Mouse (Mus musculus): ENCODE measurements around the gene Pacsin1. TPM values are rescaled to one million over a fixed set of nuclear protein-coding genes. Genes with fewer than 3 reads are reported as not detected.
"Not testable (repeated sequence)": the region's sequence is repeated elsewhere in the genome, so short reads cannot be mapped to it uniquely, and the experiment has no call there.

Pacsin1 gene
- polyA plus RNA-seq, 1 experiment from 2014 or later: 6.1 TPM

DNA sequence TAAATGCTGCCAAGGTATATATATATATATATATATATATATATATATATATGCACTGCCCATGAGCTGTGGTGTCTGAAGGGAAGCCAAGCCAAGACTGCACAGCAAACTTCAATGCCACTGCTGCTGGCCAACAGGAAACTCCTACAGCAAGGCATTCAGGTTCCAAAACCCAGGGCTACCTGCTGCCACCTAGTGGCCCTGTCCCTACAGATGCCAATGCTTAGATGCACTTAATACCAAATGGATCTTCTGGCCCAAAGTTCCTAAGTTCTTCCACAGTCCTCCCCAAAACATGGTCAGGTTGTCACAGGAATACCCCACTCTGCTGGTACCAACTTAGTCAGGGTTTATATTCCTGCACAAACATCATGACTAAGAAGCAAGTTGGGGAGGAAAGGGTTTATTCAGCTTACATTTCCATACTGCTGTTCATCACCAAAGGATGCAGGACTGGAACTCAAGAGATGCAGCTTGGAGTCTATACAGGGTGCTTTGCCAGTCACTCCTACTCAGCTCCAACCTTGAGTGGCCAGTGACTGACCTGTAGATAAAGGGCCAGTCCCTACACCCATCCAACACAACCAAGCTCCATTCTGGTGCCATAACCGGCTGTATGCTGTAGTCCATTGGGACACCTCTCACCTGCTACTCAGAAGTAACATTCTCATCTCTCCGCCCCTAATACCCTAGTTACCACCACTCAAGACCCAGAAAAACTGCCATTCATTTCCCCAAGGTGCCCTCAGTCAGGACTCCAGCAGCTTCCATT lies 25.9 kb upstream of the Pacsin1 start:
- DNase-seq (ENCODE audit: low spot score) (peak; percentile 92), ATAC-seq (ENCODE audit: low read depth) (no peak; the same call in 1 of the 2 replicates)
- Histone ChIP-seq H3K4me1 (ENCODE audit: control insufficient read depth, insufficient read depth, low read length) (peaks cover 11% of the 10 kb centered on the region), H3K9me3 (ENCODE audit: control insufficient read depth, low read length) (no peaks in the 10 kb centered on the region), H3K27me3 (replicated peaks; ENCODE audit: control insufficient read depth, insufficient read depth, low read length) (no peaks in the 10 kb centered on the region), H3K36me3 (ENCODE audit: control insufficient read depth, insufficient read depth, low read length) (peaks cover 48% of the 10 kb centered on the region), H3K27ac (replicated peaks; ENCODE audit: low read depth, low read length) (no peak overlapping the region), H3K4me3 (ENCODE audit: low read depth, low read length) (no peak overlapping the region), H3K4me2 (ENCODE audit: low read depth, low read length) (no peak overlapping the region), H3K9ac (ENCODE audit: low read depth, low read length) (no peak overlapping the region)
- WGBS: 63% methylated on average over 2 of the region's 2 CpGs

DNA sequence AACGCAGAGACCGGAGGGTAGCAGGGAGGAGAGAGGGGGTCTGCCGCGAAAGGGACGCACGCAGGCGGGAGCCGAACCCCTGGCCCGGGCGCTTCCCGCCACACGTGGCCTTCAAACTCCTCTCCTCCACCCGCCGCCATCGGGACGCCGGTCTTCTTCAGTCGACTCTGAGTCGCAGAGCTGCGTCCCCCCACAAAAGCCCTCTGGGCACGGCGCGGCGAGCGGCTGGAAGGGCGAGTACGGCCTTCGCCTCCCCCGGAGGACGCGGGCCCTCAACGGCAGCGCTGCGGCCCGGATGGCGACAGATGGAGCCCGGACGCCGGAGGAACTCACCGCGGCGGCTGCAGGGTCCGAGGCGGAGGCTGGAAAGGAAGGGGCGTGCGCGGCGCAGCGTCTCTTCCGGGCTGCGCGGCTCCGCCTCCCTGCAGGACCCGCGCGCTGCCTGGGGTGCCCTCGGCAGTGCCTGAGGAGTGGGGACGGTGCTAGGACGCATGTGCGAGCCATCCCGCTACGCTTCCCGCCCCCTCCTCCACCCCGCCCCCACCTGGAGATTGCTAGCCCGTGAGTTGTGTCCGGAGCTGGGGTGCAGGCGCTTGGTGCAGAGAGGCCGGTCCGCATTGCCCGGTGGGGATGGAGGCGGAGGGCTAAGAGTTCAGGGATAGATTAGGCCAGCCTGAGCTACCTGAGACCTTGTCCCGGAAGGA lies 20.3 kb upstream of the Pacsin1 start, which contains the start of gene RPS10-NUDT3:
RPS10-NUDT3 (minus strand) TSS at position 352 of the 704 bp plus-strand sequence.
- H3K9ac ChIP-seq (ENCODE audit: low read depth, low read length): peak within 1 kb of the TSS; percentile 84
- H3K4me3 ChIP-seq (ENCODE audit: low read depth, low read length): peak within 1 kb of the TSS; percentile 94
- peaks cover 41% of the 10 kb centered on the region for H3K36me3 ChIP-seq (ENCODE audit: control insufficient read depth, insufficient read depth, low read length)
- H3K4me1 ChIP-seq (ENCODE audit: control insufficient read depth, insufficient read depth, low read length): peaks cover 20% of the 10 kb centered on the region
- H3K27me3 ChIP-seq (replicated peaks; ENCODE audit: control insufficient read depth, insufficient read depth, low read length): no peaks in the 10 kb centered on the region
- peak; percentile 96 for DNase-seq (ENCODE audit: low spot score)
- peak within 1 kb of the TSS; percentile 88 for H3K4me2 ChIP-seq (ENCODE audit: low read depth, low read length)
- H3K27ac ChIP-seq (replicated peaks; ENCODE audit: low read depth, low read length): peak within 1 kb of the TSS; percentile 90
- H3K9me3 ChIP-seq (ENCODE audit: control insufficient read depth, low read length): no peaks in the 10 kb centered on the region
- 1% methylated on average over 34 of the region's 72 CpGs for WGBS
- ATAC-seq (ENCODE audit: low read depth): peak; percentile 99

DNA sequence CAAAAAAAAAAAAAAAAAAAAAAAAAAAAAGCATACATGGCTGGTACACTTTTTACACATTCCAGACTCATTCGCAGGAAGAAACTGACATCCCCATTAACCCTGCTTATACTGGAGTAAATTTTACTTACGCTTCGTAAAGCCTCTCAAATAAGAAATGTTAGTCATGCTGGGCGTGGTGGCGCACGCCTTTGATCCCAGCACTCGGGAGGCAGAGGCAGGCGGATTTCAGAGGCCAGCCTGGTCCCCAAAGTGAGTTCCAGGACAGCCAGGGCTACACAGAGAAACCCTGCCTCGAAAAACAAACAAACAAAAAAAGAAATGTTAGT lies 19.8 kb upstream of the Pacsin1 start:
- peak overlapping the region; percentile 90 for H3K27ac ChIP-seq (replicated peaks; ENCODE audit: low read depth, low read length)
- peak overlapping the region; percentile 94 for H3K4me3 ChIP-seq (ENCODE audit: low read depth, low read length)
- not testable (repeated sequence) for H3K27me3 ChIP-seq (replicated peaks; ENCODE audit: control insufficient read depth, insufficient read depth, low read length); H3K9me3 ChIP-seq (ENCODE audit: control insufficient read depth, low read length); ATAC-seq (ENCODE audit: low read depth); DNase-seq (ENCODE audit: low spot score)
- H3K4me1 ChIP-seq (ENCODE audit: control insufficient read depth, insufficient read depth, low read length): peaks cover 20% of the 10 kb centered on the region
- H3K9ac ChIP-seq (ENCODE audit: low read depth, low read length): peak overlapping the region; percentile 84
- H3K36me3 ChIP-seq (ENCODE audit: control insufficient read depth, insufficient read depth, low read length): peaks cover 35% of the 10 kb centered on the region
- WGBS: 37% methylated on average over 9 of the region's 9 CpGs
- peak overlapping the region; percentile 88 for H3K4me2 ChIP-seq (ENCODE audit: low read depth, low read length)

DNA sequence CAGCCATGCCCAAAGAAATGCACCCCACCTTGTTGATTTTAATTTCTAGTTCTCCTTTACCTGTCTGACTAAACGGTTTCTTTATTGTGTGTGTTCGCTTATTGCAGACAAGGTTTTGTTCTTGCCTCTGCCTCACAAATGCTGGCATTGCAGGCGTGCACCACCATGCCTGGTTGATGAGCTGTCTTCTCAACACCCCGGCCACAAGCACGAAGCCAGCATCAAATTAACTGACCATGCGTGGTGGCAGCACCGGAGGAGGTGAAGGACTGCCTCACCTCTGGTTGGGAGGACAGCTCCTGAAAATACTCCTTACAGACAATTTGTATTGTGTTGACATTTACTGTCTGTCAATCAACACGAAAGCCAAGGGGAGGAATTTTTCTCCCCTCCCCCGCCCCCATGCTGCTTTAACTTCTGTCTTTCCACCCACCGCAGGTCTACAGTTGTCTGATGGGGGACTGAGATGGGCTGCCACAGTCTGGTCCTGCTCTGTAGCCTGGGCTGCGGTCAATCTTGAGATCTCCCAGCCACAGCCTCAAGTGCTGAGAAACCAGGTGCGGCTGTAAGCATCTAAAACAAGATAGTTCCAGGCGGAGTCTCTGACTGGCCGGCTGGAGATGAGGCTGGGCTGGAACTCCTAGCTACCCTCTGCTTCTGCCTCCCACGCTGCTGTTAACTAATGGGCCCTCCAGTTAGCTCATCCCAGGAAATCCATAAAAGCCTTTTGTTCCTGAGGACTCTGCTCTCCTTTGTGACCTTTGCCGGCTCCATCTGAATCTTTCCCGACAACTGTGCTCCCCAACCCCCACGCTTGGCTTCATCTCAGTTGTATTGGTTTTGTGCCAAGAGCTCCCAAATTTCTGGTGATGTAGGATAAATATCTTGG lies 18.9 kb upstream of the Pacsin1 start, which contains the start of gene Rps10:
Rps10 (minus strand) TSS at position 538 of the 889 bp plus-strand sequence.
- Histone ChIP-seq H3K4me2 (ENCODE audit: low read depth, low read length) (peak within 1 kb of the TSS; percentile 88), H3K4me1 (ENCODE audit: control insufficient read depth, insufficient read depth, low read length) (peaks cover 20% of the 10 kb centered on the region), H3K9ac (ENCODE audit: low read depth, low read length) (peak within 1 kb of the TSS; percentile 84), H3K4me3 (ENCODE audit: low read depth, low read length) (peak within 1 kb of the TSS; percentile 94), H3K27me3 (replicated peaks; ENCODE audit: control insufficient read depth, insufficient read depth, low read length) (no peaks in the 10 kb centered on the region), H3K36me3 (ENCODE audit: control insufficient read depth, insufficient read depth, low read length) (peaks cover 27% of the 10 kb centered on the region), H3K27ac (replicated peaks; ENCODE audit: low read depth, low read length) (peak within 1 kb of the TSS; percentile 90), H3K9me3 (ENCODE audit: control insufficient read depth, low read length) (no peaks in the 10 kb centered on the region)
- DNase-seq (ENCODE audit: low spot score) (peak; percentile 45), ATAC-seq (ENCODE audit: low read depth) (no peak)
- WGBS: 44% methylated on average over 18 of the region's 18 CpGs

DNA sequence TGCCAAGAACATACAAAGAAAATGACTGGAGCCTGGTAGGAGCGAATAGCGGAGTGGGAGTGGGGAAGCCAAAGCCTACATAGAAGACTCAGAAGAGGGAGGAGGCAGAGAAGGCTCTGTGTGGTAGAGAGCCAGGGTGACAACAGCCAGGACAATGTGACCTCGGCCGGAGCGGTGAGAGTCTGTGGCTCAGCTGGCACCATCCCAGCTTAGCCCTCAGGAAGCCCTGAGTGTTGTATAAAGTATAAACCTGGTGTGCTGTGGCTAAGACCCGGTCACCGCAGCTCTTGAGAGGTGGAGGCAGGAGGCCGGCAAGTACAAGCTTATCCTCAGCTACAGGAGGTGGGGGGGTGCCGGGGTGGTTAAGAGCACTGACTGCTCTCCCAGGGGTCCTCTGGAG lies 18.0 kb upstream of the Pacsin1 start:
- no peak overlapping the region for H3K4me2 ChIP-seq (ENCODE audit: low read depth, low read length)
- WGBS: 62% methylated on average over 9 of the region's 9 CpGs
- H3K36me3 ChIP-seq (ENCODE audit: control insufficient read depth, insufficient read depth, low read length): peaks cover 17% of the 10 kb centered on the region
- no peak overlapping the region for H3K4me3 ChIP-seq (ENCODE audit: low read depth, low read length)
- DNase-seq (ENCODE audit: low spot score) (no peak), ATAC-seq (ENCODE audit: low read depth) (no peak)
- peaks cover 20% of the 10 kb centered on the region for H3K4me1 ChIP-seq (ENCODE audit: control insufficient read depth, insufficient read depth, low read length)
- no peaks in the 10 kb centered on the region for H3K27me3 ChIP-seq (replicated peaks; ENCODE audit: control insufficient read depth, insufficient read depth, low read length)
- H3K9me3 ChIP-seq (ENCODE audit: control insufficient read depth, low read length): no peaks in the 10 kb centered on the region
- H3K9ac ChIP-seq (ENCODE audit: low read depth, low read length): no peak overlapping the region
- no peak overlapping the region for H3K27ac ChIP-seq (replicated peaks; ENCODE audit: low read depth, low read length)

DNA sequence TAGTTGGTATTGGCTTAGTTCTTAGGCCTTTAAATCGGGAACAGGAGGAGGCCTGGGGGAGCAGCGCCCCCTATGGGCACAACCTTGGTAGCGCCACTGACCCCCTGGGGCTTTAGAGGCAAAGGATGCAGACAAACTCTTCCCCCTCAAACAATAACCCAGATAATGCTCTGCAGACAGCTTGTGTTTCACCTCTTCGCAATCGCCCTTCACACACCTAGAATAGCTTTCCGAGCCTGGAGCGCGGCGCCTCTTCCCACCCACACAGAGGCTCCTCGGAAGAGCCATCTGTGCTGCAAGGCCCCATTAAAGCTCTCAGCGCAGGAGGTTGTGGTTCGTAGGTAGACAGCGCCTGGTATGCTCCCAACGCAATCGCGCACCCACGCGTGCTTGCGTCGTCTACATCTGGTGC lies 16.4 kb upstream of the Pacsin1 start:
- Histone ChIP-seq H3K4me3 (ENCODE audit: low read depth, low read length) (no peak overlapping the region), H3K9me3 (ENCODE audit: control insufficient read depth, low read length) (no peaks in the 10 kb centered on the region), H3K4me1 (ENCODE audit: control insufficient read depth, insufficient read depth, low read length) (peaks cover 11% of the 10 kb centered on the region; the same call in 1 of the 2 replicates), H3K9ac (ENCODE audit: low read depth, low read length) (no peak overlapping the region), H3K36me3 (ENCODE audit: control insufficient read depth, insufficient read depth, low read length) (peaks cover 1% of the 10 kb centered on the region), H3K27ac (replicated peaks; ENCODE audit: low read depth, low read length) (no peak overlapping the region), H3K4me2 (ENCODE audit: low read depth, low read length) (no peak overlapping the region), H3K27me3 (replicated peaks; ENCODE audit: control insufficient read depth, insufficient read depth, low read length) (no peaks in the 10 kb centered on the region)
- WGBS: 83% methylated on average over 20 of the region's 20 CpGs
- DNase-seq (ENCODE audit: low spot score): no peak
- ATAC-seq (ENCODE audit: low read depth): no peak

DNA sequence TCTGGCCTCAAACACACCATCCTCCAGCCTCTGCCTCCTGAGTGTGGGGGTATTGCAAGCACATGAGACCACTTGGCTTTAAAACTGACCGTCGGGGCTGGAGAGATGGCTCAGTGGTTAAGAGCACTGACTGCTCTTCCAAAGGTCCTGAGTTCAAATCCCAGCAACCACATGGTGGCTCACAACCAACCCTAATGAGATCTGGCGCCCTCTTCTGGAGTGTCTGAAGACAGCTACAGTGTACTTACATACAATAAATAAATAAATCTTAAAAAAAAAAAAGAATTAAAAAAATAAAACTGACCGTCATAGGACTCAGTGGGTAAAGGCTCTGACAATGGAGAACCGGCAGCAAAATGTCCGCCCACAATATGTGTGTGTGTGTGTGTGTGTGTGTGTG lies 15.5 kb upstream of the Pacsin1 start:
- not testable (repeated sequence) for H3K27ac ChIP-seq (replicated peaks; ENCODE audit: low read depth, low read length); H3K27me3 ChIP-seq (replicated peaks; ENCODE audit: control insufficient read depth, insufficient read depth, low read length); H3K4me2 ChIP-seq (ENCODE audit: low read depth, low read length); ATAC-seq (ENCODE audit: low read depth); H3K9ac ChIP-seq (ENCODE audit: low read depth, low read length); H3K9me3 ChIP-seq (ENCODE audit: control insufficient read depth, low read length); H3K36me3 ChIP-seq (ENCODE audit: control insufficient read depth, insufficient read depth, low read length); H3K4me3 ChIP-seq (ENCODE audit: low read depth, low read length); DNase-seq (ENCODE audit: low spot score)
- peaks cover 11% of the 10 kb centered on the region; the same call in 1 of the 2 replicates for H3K4me1 ChIP-seq (ENCODE audit: control insufficient read depth, insufficient read depth, low read length)
- WGBS: 86% methylated on average over 6 of the region's 6 CpGs

DNA sequence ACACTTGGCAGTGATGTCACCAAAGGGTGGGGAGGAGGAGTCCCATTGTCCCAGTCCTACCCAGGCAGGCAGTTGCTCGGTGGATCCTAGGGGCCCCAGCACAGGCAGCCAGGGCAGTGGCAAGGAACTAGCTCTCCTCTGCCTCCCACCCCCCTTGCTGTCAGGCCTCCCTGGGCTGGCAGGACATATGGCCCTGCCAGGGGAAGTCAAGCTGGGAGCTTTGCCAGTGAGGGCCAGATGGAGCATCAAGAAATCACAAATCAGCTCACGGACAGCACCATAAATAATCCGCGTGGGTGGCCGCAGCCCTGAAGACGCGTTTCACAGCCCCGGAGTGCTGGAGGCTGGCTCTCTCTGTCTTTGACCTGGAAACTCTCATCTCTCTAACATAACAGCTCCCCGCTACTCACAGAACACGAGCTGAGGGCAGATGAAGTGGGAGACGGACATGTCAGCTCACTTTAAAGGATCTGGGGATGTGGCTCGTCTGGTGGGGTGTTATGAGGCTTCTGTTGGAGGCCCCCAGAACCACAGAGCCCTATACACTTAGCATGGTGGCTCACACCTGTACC lies 12.7 kb upstream of the Pacsin1 start:
- peak; percentile 76; the same call in 1 of the 2 replicates for ATAC-seq (ENCODE audit: low read depth)

More for the DNA sequence above, 12.7 kb upstream of the Pacsin1 start:
- no peaks in the 10 kb centered on the region for H3K9me3 ChIP-seq (ENCODE audit: control insufficient read depth, low read length)
- H3K4me1 ChIP-seq (ENCODE audit: control insufficient read depth, insufficient read depth, low read length): 0 out of 2 replicates have a peak, but pooled peaks cover 3% of the 10 kb centered on the region
- no peak overlapping the region for H3K4me2 ChIP-seq (ENCODE audit: low read depth, low read length)
- no peaks in the 10 kb centered on the region for H3K27me3 ChIP-seq (replicated peaks; ENCODE audit: control insufficient read depth, insufficient read depth, low read length)
- H3K27ac ChIP-seq (replicated peaks; ENCODE audit: low read depth, low read length): peak overlapping the region; percentile 45; the same call in 1 of the 2 replicates
- H3K9ac ChIP-seq (ENCODE audit: low read depth, low read length): peak overlapping the region; percentile 7
- DNase-seq (ENCODE audit: low spot score): peak; percentile 73
- no peak overlapping the region for H3K4me3 ChIP-seq (ENCODE audit: low read depth, low read length)
- no peaks in the 10 kb centered on the region for H3K36me3 ChIP-seq (ENCODE audit: control insufficient read depth, insufficient read depth, low read length)
- WGBS: 10% methylated on average over 6 of the region's 12 CpGs
